Mouse (Mus musculus): ENCODE measurements at regions not wholly inside any gene's neighbourhood (a gene's known extent, or its start where the extent isn't known, plus 50 kb on each side); places are given as distances from the start of the nearest gene placed in this dataset.

DNA sequence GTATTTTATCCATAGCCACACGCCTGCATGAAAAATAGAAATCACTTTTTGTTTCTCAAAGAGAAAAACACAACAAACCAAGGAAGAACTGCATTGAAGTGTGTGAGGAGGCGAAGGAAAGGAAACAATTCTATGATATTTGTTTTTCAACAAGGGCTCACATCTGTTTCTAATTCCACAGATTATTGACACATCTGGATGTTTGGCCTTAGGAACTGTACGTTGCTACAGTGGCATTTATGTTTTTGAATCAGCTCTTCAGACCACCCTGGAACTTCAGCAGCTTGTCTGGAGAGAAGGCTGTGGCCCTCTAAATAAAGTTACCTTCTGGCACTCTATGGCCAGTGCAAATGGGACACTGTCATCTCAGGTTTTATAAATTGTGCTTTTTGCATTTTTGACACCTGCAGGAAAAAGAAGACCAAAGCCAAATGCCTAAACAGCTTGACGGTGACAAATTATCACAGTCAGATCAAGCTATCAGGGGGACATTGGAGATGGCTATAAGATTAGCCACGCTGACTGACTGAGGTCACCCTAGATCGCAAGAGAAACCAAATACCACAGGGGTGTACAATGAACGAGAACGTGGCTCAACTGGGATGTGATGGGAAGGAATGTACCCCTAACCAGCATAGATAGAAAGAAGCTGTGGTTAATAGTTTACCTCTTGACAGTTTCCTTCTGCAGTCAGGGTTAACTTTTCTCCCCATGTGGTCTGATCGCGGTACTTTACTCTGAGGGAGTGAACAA is 182.0 kb downstream of the Klf5 start:
- Histone ChIP-seq H3K27ac (no peak overlapping the region), H3K27me3 (no peaks in the 10 kb centered on the region), H3K36me3 (no peaks in the 10 kb centered on the region), H3K4me2 (no peak overlapping the region), H3K4me3 (replicated peaks) (no peak overlapping the region), H3K9ac (replicated peaks) (no peak overlapping the region), H3K4me1 (replicated peaks) (peaks cover 6% of the 10 kb centered on the region; the same call in 1 of the 2 replicates), H3K9me3 (no peaks in the 10 kb centered on the region)
- 56% methylated on average over 10 of the region's 10 CpGs for WGBS
- ATAC-seq (ENCODE audit: insufficient number of reproducible peaks, insufficient read depth, low FRiP score, low TSS enrichment, low read depth) = no peak

DNA sequence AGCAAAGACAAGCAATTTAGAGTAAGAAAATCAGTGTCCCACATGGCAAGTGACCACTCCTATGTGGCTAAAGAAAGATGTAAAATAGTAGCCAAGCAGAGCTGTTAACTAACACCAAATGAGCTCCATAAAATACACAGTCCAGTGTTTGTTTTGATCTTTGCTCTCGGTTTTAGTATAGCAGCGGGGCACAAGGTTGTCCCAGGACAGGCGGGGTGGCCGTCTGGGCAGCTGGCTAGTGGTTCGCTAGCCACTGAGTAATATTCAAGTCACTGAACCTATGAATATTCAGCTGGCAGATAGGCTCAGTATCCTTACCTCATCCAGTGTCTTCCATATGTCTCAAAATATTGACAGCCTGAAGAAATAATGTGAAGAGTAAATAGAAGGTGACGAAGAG is 189.5 kb downstream of the Klf5 start:
- Histone ChIP-seq H3K36me3 (no peaks in the 10 kb centered on the region), H3K9me3 (no peaks in the 10 kb centered on the region)
- no peak for ATAC-seq (ENCODE audit: insufficient number of reproducible peaks, insufficient read depth, low FRiP score, low TSS enrichment, low read depth)

DNA sequence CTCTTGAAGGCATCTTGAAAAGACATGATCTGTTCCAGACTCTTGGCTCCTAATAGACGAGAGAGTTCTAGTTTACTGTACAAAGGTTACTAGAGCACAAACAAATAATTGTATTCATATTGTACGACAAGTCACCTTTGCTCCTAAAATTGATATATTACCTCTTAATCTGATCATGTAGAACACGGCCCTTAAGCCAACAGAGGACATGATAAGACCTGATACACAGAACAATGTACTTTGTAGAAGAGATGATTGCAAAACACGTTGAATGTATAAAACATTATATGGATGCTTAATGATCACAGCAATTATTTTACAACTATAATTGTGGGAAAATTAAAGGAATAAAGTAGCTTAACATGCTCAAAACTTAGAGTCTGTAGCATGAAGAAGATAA is 194.7 kb downstream of the Klf5 start:
- Histone ChIP-seq H3K36me3 (no peaks in the 10 kb centered on the region), H3K27ac (no peak overlapping the region), H3K4me2 (no peak overlapping the region), H3K9ac (replicated peaks) (no peak overlapping the region), H3K4me3 (replicated peaks) (no peak overlapping the region), H3K27me3 (no peaks in the 10 kb centered on the region), H3K4me1 (replicated peaks) (no peaks in the 10 kb centered on the region), H3K9me3 (no peaks in the 10 kb centered on the region)
- ATAC-seq (ENCODE audit: insufficient number of reproducible peaks, insufficient read depth, low FRiP score, low TSS enrichment, low read depth) = no peak
- 85% methylated on average over 4 of the region's 4 CpGs for WGBS

More for the DNA sequence above, 189.5 kb downstream of the Klf5 start:
- no peaks in the 10 kb centered on the region for H3K4me1 ChIP-seq (replicated peaks)
- H3K4me2 ChIP-seq = no peak overlapping the region
- 28% methylated on average over 6 of the region's 6 CpGs for WGBS
- no peak overlapping the region for H3K27ac ChIP-seq
- no peaks in the 10 kb centered on the region for H3K27me3 ChIP-seq
- no peak overlapping the region for H3K4me3 ChIP-seq (replicated peaks)
- no peak overlapping the region for H3K9ac ChIP-seq (replicated peaks)

DNA sequence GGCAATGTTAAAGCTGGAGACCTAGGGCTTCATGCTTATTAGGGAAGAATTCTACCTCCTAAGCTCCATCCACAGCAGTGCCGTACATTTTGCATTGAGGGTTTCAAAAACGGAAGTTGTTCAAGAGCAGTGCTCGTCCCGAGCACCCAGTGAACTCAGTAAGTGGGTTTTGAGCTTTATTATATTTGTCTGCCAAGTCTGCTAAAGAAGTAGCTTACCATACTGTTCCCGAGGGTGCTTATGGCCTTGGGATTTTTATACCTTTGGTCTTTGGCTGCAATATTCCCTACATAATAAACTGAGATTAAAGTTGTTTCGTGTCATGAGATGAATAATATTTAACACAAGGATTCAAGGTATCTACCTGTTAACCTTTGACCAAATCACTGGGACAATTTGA is 195.2 kb downstream of the Klf5 start:
- Histone ChIP-seq H3K9me3 (no peaks in the 10 kb centered on the region), H3K4me3 (replicated peaks) (no peak overlapping the region), H3K9ac (replicated peaks) (no peak overlapping the region), H3K27me3 (no peaks in the 10 kb centered on the region), H3K27ac (no peak overlapping the region), H3K4me2 (no peak overlapping the region), H3K36me3 (no peaks in the 10 kb centered on the region), H3K4me1 (replicated peaks) (no peaks in the 10 kb centered on the region)
- ATAC-seq (ENCODE audit: insufficient number of reproducible peaks, insufficient read depth, low FRiP score, low TSS enrichment, low read depth) = no peak
- WGBS = 83% methylated on average over 6 of the region's 6 CpGs

DNA sequence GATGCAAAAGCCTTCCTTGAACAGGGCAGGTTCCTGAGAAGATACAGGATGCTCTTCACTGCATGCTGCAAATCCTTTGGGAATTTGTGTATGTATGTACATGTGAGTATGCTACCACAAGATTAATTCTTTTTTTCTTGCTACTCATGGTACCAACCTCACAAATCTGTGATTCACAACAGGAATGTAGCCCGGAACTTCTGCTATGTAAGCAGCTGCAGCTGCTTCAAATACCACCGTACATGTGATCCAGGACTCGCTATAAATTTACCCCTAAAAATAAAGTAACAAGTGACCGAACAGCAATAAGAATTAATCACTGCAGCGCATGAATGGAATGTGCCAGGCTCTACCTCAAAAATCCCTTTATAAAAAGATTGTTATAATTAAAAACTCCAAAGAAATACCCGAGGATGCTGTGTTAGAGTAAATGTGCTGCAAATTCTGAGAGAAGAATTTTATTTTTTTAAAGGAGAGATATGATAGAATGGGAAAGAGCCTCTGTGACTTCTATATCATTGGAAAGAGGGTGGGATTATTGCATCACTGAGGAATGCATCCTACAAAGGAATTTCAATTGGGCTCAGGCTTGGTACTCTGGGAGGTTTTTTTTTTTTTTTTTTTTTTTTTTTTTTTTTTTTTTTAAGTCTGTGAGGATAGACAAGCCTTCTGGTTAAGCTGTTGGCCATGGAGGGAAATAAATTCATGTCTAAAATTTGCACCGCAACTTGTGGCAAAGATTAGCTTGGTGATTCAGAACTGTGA is 201.2 kb downstream of the Klf5 start:
- H3K9ac ChIP-seq (replicated peaks) = no peak overlapping the region
- no peaks in the 10 kb centered on the region for H3K27me3 ChIP-seq
- 61% methylated on average over 7 of the region's 7 CpGs for WGBS
- H3K4me1 ChIP-seq (replicated peaks) = no peaks in the 10 kb centered on the region
- H3K36me3 ChIP-seq = no peaks in the 10 kb centered on the region
- H3K9me3 ChIP-seq = no peaks in the 10 kb centered on the region
- H3K4me2 ChIP-seq = no peak overlapping the region
- no peak for ATAC-seq (ENCODE audit: insufficient number of reproducible peaks, insufficient read depth, low FRiP score, low TSS enrichment, low read depth)
- no peak overlapping the region for H3K27ac ChIP-seq
- no peak overlapping the region for H3K4me3 ChIP-seq (replicated peaks)

DNA sequence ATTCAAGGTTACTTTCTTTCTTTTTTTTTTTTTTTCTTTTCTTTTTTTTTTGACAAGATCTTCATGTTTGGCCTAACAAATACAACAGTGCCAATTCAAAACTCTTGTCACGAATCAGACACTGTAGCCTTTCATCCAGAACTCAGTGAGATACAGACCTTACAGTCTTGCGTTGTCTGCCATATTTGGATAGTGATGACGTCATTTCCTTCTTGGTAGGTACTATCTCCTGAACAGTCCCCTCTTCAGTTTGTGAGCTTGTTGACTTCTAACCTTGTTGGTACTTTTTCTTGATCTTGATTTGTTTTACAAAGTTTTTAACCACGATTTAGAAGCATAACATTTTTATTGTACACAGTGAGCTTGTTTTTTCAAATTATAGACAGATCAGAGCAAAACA is 206.4 kb downstream of the Klf5 start:
- 76% methylated on average over 4 of the region's 4 CpGs for WGBS
- ATAC-seq (ENCODE audit: insufficient number of reproducible peaks, insufficient read depth, low FRiP score, low TSS enrichment, low read depth) = no peak
- Histone ChIP-seq H3K4me2 (no peak overlapping the region), H3K4me1 (replicated peaks) (no peaks in the 10 kb centered on the region), H3K27ac (no peak overlapping the region), H3K9ac (replicated peaks) (no peak overlapping the region), H3K9me3 (no peaks in the 10 kb centered on the region), H3K27me3 (no peaks in the 10 kb centered on the region), H3K4me3 (replicated peaks) (no peak overlapping the region), H3K36me3 (no peaks in the 10 kb centered on the region)

DNA sequence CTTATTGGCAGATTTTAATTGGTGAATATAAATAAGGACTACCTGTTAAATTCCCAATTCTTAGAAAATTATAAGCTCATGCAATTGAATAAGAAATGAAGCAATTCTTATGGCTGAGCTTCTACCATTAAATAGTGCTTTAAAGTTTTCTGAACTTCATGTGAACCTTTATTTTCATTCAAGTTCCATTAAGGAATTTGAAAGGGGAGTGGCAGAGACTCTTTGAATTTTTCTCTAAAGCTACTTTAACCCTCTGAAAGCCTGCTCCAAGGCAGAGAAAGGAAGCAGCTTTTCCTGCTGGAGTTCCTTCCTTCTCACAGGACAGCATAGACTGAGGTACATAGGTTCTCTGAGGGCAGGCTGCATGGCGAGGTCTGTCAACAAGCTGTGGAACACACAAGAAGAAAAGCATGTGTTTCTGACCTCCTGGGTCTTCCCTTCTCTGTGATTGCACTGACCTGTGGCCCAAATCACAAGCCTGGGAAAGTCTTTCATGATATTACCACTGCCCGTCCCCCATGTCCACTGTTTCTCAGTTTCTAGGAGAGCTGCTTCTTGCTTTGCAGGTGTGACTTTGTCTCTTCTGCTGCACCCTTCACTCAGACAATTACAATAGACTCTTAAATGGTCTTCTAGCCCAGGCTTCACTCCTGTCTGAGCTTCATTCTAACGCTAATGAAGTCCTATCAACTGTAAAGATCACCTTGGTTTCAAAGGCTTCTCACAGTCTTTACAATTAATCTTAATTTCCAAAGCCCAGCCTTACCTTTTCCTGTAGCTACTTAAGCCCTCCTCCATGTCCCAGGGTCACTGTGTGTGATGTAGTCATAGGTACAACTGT is 211.4 kb downstream of the Klf5 start:
- Histone ChIP-seq H3K4me2 (no peak overlapping the region), H3K9ac (replicated peaks) (no peak overlapping the region), H3K4me3 (replicated peaks) (no peak overlapping the region), H3K27ac (no peak overlapping the region), H3K4me1 (replicated peaks) (no peaks in the 10 kb centered on the region), H3K9me3 (no peaks in the 10 kb centered on the region), H3K36me3 (no peaks in the 10 kb centered on the region), H3K27me3 (no peaks in the 10 kb centered on the region)
- 48% methylated on average over 3 of the region's 3 CpGs for WGBS
- no peak for ATAC-seq (ENCODE audit: insufficient number of reproducible peaks, insufficient read depth, low FRiP score, low TSS enrichment, low read depth)

DNA sequence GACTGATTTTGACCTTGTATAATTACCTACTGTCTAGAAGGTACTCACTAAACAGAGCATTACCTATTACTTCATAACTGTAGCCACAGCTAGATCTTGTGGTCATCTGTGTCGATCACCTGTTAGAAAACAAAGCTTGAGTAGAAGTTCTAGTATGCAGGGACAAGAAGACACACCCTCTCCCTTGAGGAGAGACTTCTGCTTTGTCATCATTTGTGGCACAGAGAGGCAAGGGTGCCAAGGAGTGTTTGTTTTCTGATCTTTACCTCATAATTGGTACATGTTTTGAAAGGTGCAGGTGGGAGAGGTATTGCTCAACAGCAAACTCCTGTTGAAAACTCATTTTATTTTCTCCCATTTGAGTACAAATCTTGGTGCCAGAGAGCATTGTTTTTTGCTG is 217.0 kb downstream of the Klf5 start:
- ATAC-seq (ENCODE audit: insufficient number of reproducible peaks, insufficient read depth, low FRiP score, low TSS enrichment, low read depth) = no peak
- Histone ChIP-seq H3K9me3 (no peaks in the 10 kb centered on the region), H3K4me2 (no peak overlapping the region), H3K27ac (no peak overlapping the region), H3K4me1 (replicated peaks) (no peaks in the 10 kb centered on the region), H3K9ac (replicated peaks) (no peak overlapping the region), H3K27me3 (no peaks in the 10 kb centered on the region), H3K4me3 (replicated peaks) (no peak overlapping the region), H3K36me3 (no peaks in the 10 kb centered on the region)
- WGBS = 93% methylated on average over 1 of the region's 1 CpGs

DNA sequence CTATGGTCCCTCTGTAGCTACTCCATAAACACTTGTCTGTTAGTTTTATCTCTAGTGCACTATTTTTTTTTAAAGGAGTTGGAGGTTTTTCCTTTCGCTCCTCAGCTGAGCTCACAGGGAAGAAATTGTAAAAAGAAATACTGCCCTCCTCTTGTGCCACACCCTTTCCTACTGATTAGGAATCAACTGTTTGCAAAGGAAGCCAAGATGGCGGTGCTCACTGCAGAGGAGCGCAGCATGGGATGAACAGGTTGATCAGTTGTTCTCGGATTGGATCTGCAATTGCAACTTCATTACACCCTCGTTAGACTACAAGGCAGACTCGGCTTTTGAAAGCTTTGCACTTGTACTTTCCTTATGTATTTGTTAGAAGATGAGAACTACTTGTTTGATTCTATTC is 218.2 kb downstream of the Klf5 start:
- H3K27ac ChIP-seq = no peak overlapping the region
- no peak for ATAC-seq (ENCODE audit: insufficient number of reproducible peaks, insufficient read depth, low FRiP score, low TSS enrichment, low read depth)
- no peaks in the 10 kb centered on the region for H3K27me3 ChIP-seq
- no peak overlapping the region for H3K4me2 ChIP-seq
- 88% methylated on average over 6 of the region's 6 CpGs for WGBS
- no peaks in the 10 kb centered on the region for H3K9me3 ChIP-seq
- no peak overlapping the region for H3K4me3 ChIP-seq (replicated peaks)
- no peaks in the 10 kb centered on the region for H3K36me3 ChIP-seq
- H3K9ac ChIP-seq (replicated peaks) = no peak overlapping the region
- H3K4me1 ChIP-seq (replicated peaks) = no peaks in the 10 kb centered on the region

DNA sequence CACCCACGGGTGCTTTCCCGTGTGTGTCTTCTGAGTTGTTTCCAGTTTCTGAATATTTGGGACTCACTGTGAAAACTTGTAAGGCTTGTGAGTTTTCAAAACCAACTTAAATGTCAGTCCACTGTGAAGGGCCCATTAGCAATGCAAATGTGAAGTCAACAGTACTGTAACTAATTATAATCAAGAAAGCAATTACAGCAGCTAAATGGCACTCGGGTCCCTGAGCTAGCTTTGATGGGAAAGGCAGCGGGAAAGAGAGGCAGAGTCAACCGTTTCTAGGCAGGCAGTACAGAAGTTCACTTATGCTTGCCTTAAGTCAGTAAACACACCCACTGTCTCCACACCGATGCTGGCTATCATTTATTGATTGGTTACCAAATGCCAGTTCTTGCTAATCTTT is 221.9 kb downstream of the Klf5 start:
- Histone ChIP-seq H3K4me1 (replicated peaks) (no peaks in the 10 kb centered on the region), H3K36me3 (no peaks in the 10 kb centered on the region), H3K9me3 (no peaks in the 10 kb centered on the region), H3K27ac (no peak overlapping the region), H3K9ac (replicated peaks) (no peak overlapping the region), H3K27me3 (no peaks in the 10 kb centered on the region), H3K4me2 (no peak overlapping the region), H3K4me3 (replicated peaks) (no peak overlapping the region)
- WGBS = 72% methylated on average over 6 of the region's 6 CpGs
- ATAC-seq (ENCODE audit: insufficient number of reproducible peaks, insufficient read depth, low FRiP score, low TSS enrichment, low read depth) = no peak

DNA sequence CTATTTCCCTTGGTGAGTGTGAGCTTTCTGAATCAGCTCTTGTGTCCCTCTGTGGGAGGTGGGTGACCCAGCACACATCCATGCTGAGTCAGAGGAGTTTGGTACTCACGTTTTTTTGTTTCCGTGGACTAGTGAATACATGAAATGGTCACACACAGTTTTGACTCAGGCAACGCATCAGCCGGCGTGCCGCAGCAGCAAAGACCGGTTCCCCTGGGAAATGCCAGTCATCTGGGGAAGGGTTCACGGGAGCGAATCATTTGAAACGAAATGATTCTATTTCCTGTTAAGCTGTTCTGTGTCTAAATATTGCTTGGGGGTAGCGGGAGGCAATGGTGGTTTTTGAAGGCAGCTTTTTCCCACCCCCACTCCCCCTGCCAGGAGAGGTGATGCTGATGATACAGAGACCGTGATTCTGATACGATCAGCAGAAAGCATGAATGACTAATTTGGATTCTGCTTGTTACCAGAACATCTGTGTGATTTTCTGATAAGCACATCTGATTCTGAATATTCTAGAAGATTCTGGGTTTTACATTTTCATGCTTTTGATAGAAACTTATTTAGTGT is 223.5 kb downstream of the Klf5 start:
- Histone ChIP-seq H3K27ac (no peak overlapping the region), H3K4me1 (replicated peaks) (no peaks in the 10 kb centered on the region), H3K4me2 (no peak overlapping the region), H3K9ac (replicated peaks) (no peak overlapping the region), H3K4me3 (replicated peaks) (no peak overlapping the region), H3K9me3 (no peaks in the 10 kb centered on the region), H3K27me3 (no peaks in the 10 kb centered on the region), H3K36me3 (no peaks in the 10 kb centered on the region)
- no peak for ATAC-seq (ENCODE audit: insufficient number of reproducible peaks, insufficient read depth, low FRiP score, low TSS enrichment, low read depth)
- 93% methylated on average over 13 of the region's 13 CpGs for WGBS
